Mouse (Mus musculus) MEL (cell line): ENCODE data around the gene Crybg3. TPM values are rescaled to one million over a fixed set of nuclear protein-coding genes. Genes with fewer than 3 reads are reported as not detected.

ENCODE experiments used
- DNase-seq: peaks from one replicate; pipeline ENCODE4 v3.0.0; 2011; ENCODE audit warnings: low read depth, low spot score
- H3K27ac ChIP-seq: 2 replicates; pipeline ENCODE4 v1.5.1; 2012; ENCODE audit warnings: low read depth, mild to moderate bottlenecking, control low read depth, low read length, moderate library complexity; ENCODE audit not compliant: control insufficient read depth
- H3K27me3 ChIP-seq, 2 experiments: fragments of 150-350 bp in 1 of 2; sonication (generic) in 1 of 2; 2 replicates each; pipeline ENCODE4 v1.6.1; 2012; ENCODE audit warnings: low read length in 2 of 2, mild to moderate bottlenecking in 2 of 2, improper control_type of control experiment in 1 of 2, moderate library complexity in 1 of 2; ENCODE audit not compliant: insufficient read depth in 2 of 2, control insufficient read depth in 1 of 2
- H3K36me3 ChIP-seq, 2 experiments: 2 replicates each; pipeline ENCODE4 v1.6.1; 2012 to 2014; ENCODE audit warnings: low read length in 2 of 2, improper control_type of control experiment in 1 of 2, inconsistent platforms in 1 of 2, mild to moderate bottlenecking in 1 of 2; ENCODE audit not compliant: insufficient read depth in 2 of 2, control insufficient read depth in 1 of 2
- H3K4me1 ChIP-seq, 2 experiments: fragments of 150-350 bp in 1 of 2; sonication (generic) in 1 of 2; 2 replicates each; pipeline ENCODE4 v1.6.1; 2012; ENCODE audit warnings: low read length in 2 of 2, improper control_type of control experiment in 1 of 2, mild to moderate bottlenecking in 1 of 2; ENCODE audit not compliant: insufficient read depth in 2 of 2, control insufficient read depth in 1 of 2
- H3K4me3 ChIP-seq, 2 experiments: fragments of 150-350 bp in 1 of 2; sonication (generic) in 1 of 2; 2 replicates each; pipeline ENCODE4 v1.5.1; 2012; ENCODE audit warnings: low read depth in 2 of 2, low read length in 2 of 2, mild to moderate bottlenecking in 2 of 2, moderate library complexity in 2 of 2, control low read depth in 1 of 2, improper control_type of control experiment in 1 of 2; ENCODE audit not compliant: control insufficient read depth in 1 of 2, insufficient read depth in 1 of 2
- H3K79me2 ChIP-seq: 2 replicates; pipeline ENCODE4 v1.6.1; 2012; ENCODE audit warnings: mild to moderate bottlenecking, low read length, moderate library complexity; ENCODE audit not compliant: control insufficient read depth, poor library complexity, insufficient read depth
- H3K9ac ChIP-seq: 2 replicates; pipeline ENCODE4 v1.6.1; 2012; ENCODE audit warnings: low read depth, mild to moderate bottlenecking, control low read depth, low read length, moderate library complexity; ENCODE audit not compliant: control insufficient read depth, poor library complexity, severe bottlenecking
- H3K9me3 ChIP-seq: fragments of 150-350 bp; sonication (generic); replicated peaks from 2 replicates; pipeline ENCODE4 v1.6.1; 2012; ENCODE audit warnings: mild to moderate bottlenecking, low read length, improper control_type of control experiment, moderate library complexity; ENCODE audit not compliant: insufficient read depth
- CHD2 ChIP-seq: IDR thresholded peaks from 2 replicates; pipeline ENCODE4 v1.6.1; 2011; ENCODE audit warnings: low read length, improper control_type of control experiment
- CTCF ChIP-seq, 3 experiments: IDR thresholded peaks in 2 of 3; conservative IDR thresholded peaks in 1 of 3; 2 replicates each; pipeline ENCODE4 v1.5.1; 2011 to 2012; ENCODE audit warnings: low read length in 3 of 3, low read depth in 2 of 3, mild to moderate bottlenecking in 2 of 3, improper control_type of control experiment in 1 of 3, inconsistent platforms in 1 of 3, mixed read lengths in 1 of 3, moderate library complexity in 1 of 3; ENCODE audit not compliant: control insufficient read depth in 1 of 3, insufficient read depth in 1 of 3, poor library complexity in 1 of 3, severe bottlenecking in 1 of 3
- E2F4 ChIP-seq: IDR thresholded peaks from 2 replicates; pipeline ENCODE4 v1.6.1; 2011; ENCODE audit warnings: low read depth, low read length, improper control_type of control experiment, borderline replicate concordance
- ELF1 ChIP-seq: IDR thresholded peaks from 2 replicates; pipeline ENCODE4 v1.6.1; 2014; ENCODE audit warnings: low read depth, mild to moderate bottlenecking, inconsistent platforms, low read length, improper control_type of control experiment, moderate library complexity
- EP300 ChIP-seq, 2 experiments: IDR thresholded peaks; 2 replicates each; pipeline ENCODE4 v1.6.1; 2011; ENCODE audit warnings: improper control_type of control experiment in 2 of 2, low read length in 2 of 2, low read depth in 1 of 2, mild to moderate bottlenecking in 1 of 2
- ETS1 ChIP-seq: IDR thresholded peaks from 2 replicates; pipeline ENCODE4 v1.6.1; 2012; ENCODE audit warnings: low read depth, mild to moderate bottlenecking, inconsistent platforms, low read length, improper control_type of control experiment, moderate library complexity
- GATA1 ChIP-seq: IDR thresholded peaks from 2 replicates; pipeline ENCODE4 v1.6.1; 2011; ENCODE audit warnings: low read depth, low read length, improper control_type of control experiment
- JUND ChIP-seq: IDR thresholded peaks from 2 replicates; pipeline ENCODE4 v1.6.1; 2011; ENCODE audit warnings: low read depth, mild to moderate bottlenecking, improper control_type of control experiment, low read length
- KAT2A ChIP-seq: conservative IDR thresholded peaks from 2 replicates; pipeline ENCODE4 v1.6.1; 2012; ENCODE audit warnings: low read depth, low read length, improper control_type of control experiment, inconsistent platforms
- MAX ChIP-seq: IDR thresholded peaks from 2 replicates; pipeline ENCODE4 v1.6.1; 2011; ENCODE audit warnings: low read length, improper control_type of control experiment
- MEF2A ChIP-seq: IDR thresholded peaks from 2 replicates; pipeline ENCODE4 v1.6.1; 2014; ENCODE audit warnings: low read depth, mild to moderate bottlenecking, inconsistent platforms, low read length, improper control_type of control experiment; ENCODE audit not compliant: poor library complexity, insufficient replicate concordance, severe bottlenecking; ENCODE audit errors: extremely low read depth
- MXI1 ChIP-seq: IDR thresholded peaks from 2 replicates; pipeline ENCODE4 v1.6.1; 2011; ENCODE audit warnings: mild to moderate bottlenecking, low read depth, low read length, improper control_type of control experiment
- MYB ChIP-seq: IDR thresholded peaks from 2 replicates; pipeline ENCODE4 v1.6.1; 2011; ENCODE audit warnings: mild to moderate bottlenecking, low read depth, low read length, improper control_type of control experiment
- NELFE ChIP-seq: IDR thresholded peaks from 2 replicates; pipeline ENCODE4 v1.6.1; 2011; ENCODE audit warnings: low read depth, low read length, improper control_type of control experiment
- NRF1 ChIP-seq: IDR thresholded peaks from 2 replicates; pipeline ENCODE4 v1.6.1; 2014; ENCODE audit warnings: low read depth, mild to moderate bottlenecking, inconsistent platforms, low read length, improper control_type of control experiment, moderate library complexity; ENCODE audit not compliant: poor library complexity, insufficient read depth, severe bottlenecking
- POLR2A ChIP-seq, 2 experiments: IDR thresholded peaks; 2 replicates each; pipeline ENCODE4 v1.6.1; 2011 to 2012; ENCODE audit warnings: low read length in 2 of 2, mild to moderate bottlenecking in 2 of 2, control low read depth in 1 of 2, improper control_type of control experiment in 1 of 2, low read depth in 1 of 2, moderate library complexity in 1 of 2; ENCODE audit not compliant: control insufficient read depth in 1 of 2, insufficient read depth in 1 of 2, poor library complexity in 1 of 2
- RCOR1 ChIP-seq: IDR thresholded peaks from 2 replicates; pipeline ENCODE4 v1.6.1; 2012; ENCODE audit warnings: low read depth, mild to moderate bottlenecking, inconsistent platforms, low read length, improper control_type of control experiment
- SIN3A ChIP-seq: IDR thresholded peaks from 2 replicates; pipeline ENCODE4 v1.6.1; 2012; ENCODE audit warnings: low read length, improper control_type of control experiment, inconsistent platforms
- TAL1 ChIP-seq: IDR thresholded peaks from 2 replicates; pipeline ENCODE4 v1.6.1; 2012; ENCODE audit warnings: mild to moderate bottlenecking, inconsistent platforms, low read length, moderate library complexity, mixed read lengths
- TBP ChIP-seq: IDR thresholded peaks from 2 replicates; pipeline ENCODE4 v1.8.0; 2011; ENCODE audit warnings: low read depth, low read length, improper control_type of control experiment
- TCF12 ChIP-seq: IDR thresholded peaks from 2 replicates; pipeline ENCODE4 v1.6.1; 2014; ENCODE audit warnings: low read depth, mild to moderate bottlenecking, inconsistent platforms, low read length, improper control_type of control experiment, moderate library complexity
- UBTF ChIP-seq: IDR thresholded peaks from 2 replicates; pipeline ENCODE4 v1.6.1; 2012; ENCODE audit warnings: low read depth, mild to moderate bottlenecking, inconsistent platforms, low read length, improper control_type of control experiment, moderate library complexity, borderline replicate concordance; ENCODE audit not compliant: insufficient read depth
- USF2 ChIP-seq, 2 experiments: IDR thresholded peaks; 2 replicates each; pipeline ENCODE4 v1.6.1; 2011 to 2012; ENCODE audit warnings: improper control_type of control experiment in 2 of 2, low read length in 2 of 2, borderline replicate concordance in 1 of 2, inconsistent platforms in 1 of 2, low read depth in 1 of 2, mild to moderate bottlenecking in 1 of 2; ENCODE audit not compliant: insufficient read depth in 1 of 2
- ZC3H11A ChIP-seq: IDR thresholded peaks from 2 replicates; pipeline ENCODE4 v1.6.1; 2012; ENCODE audit warnings: low read depth, mild to moderate bottlenecking, inconsistent platforms, low read length, improper control_type of control experiment
- ZKSCAN1 ChIP-seq: IDR thresholded peaks from 2 replicates; pipeline ENCODE4 v1.6.1; 2012; ENCODE audit warnings: low read depth, mild to moderate bottlenecking, inconsistent platforms, low read length, improper control_type of control experiment, moderate library complexity
- ZMIZ1 ChIP-seq: IDR thresholded peaks from 2 replicates; pipeline ENCODE4 v1.6.1; 2012; ENCODE audit warnings: low read depth, mild to moderate bottlenecking, inconsistent platforms, low read length, improper control_type of control experiment, moderate library complexity
- polyA plus RNA-seq, 2 experiments: library from polyadenylated mRNA; stranded (reverse) in 1 of 2; unstranded in 1 of 2; fragments of >175 nt in 1 of 2; fragments of >200 nt in 1 of 2; gene quantifications; 2 replicates each; pipeline versions ENCODE4 v1.2.1 to v1.2.4; 2012; ENCODE audit warnings: low replicate concordance in 2 of 2, low read depth in 1 of 2; ENCODE audit not compliant: insufficient read length in 2 of 2, insufficient read depth in 1 of 2, missing spikeins in 1 of 2
- total RNA-seq: library from RNA; depleted of rRNA; stranded (reverse); fragments of 300-350 nt; gene quantifications from 2 replicates; pipeline ENCODE4 v1.2.3, GENCODE M21; 2012

The Crybg3 gene
- total and polyA plus RNA-seq, 3 experiments, result 0.63 to 0.73 TPM; not detected in 1

GRCm38 (mm10) chr16:59558916-59559299, 41.9 kb downstream of the Crybg3 start:
- H3K36me3 ChIP-seq, result no peaks in the 10 kb centered on the region
- TF ChIP-seq USF2 (IDR thresholded peaks at IDR 0.05; ENCODE audit: borderline replicate concordance in 1 of 2, insufficient read depth in 1 of 2, low read depth in 1 of 2, low read length in 2 of 2) (no peak), EP300 (IDR thresholded peaks at IDR 0.05; ENCODE audit: low read depth in 1 of 2, low read length in 2 of 2) (no peak), CHD2 (no peak), KAT2A (no peak), ZKSCAN1 (no peak), MXI1 (no peak), JUND (no peak), MYB (no peak), CTCF (IDR thresholded peaks at IDR 0.05 in 2 of 3, conservative IDR thresholded peaks at IDR 0.05 in 1 of 3; ENCODE audit: control insufficient read depth in 1 of 3, insufficient read depth in 1 of 3, low read depth in 2 of 3, low read length in 3 of 3, poor library complexity in 1 of 3, severe bottlenecking in 1 of 3) (no peak), ZMIZ1 (no peak), NELFE (no peak), UBTF (no peak), SIN3A (no peak), POLR2A (IDR thresholded peaks at IDR 0.05; ENCODE audit: control insufficient read depth in 1 of 2, insufficient read depth in 1 of 2, low read depth in 1 of 2, low read length in 2 of 2, poor library complexity in 1 of 2) (no peak), RCOR1 (no peak), ZC3H11A (no peak), E2F4 (no peak), TBP (no peak), NRF1 (no peak), MAX (no peak)
- H3K27me3 ChIP-seq, result no peaks in the 10 kb centered on the region; a peak in 2 of 4 replicates
- no peaks in the 10 kb centered on the region for H3K4me1 ChIP-seq
- no peak overlapping the region for H3K9ac ChIP-seq
- H3K4me3 ChIP-seq, result no peak overlapping the region
- no peak overlapping the region for H3K27ac ChIP-seq
- H3K9me3 ChIP-seq, result no peaks in the 10 kb centered on the region
- DNase-seq, result no peak
- H3K79me2 ChIP-seq, result no peaks in the 10 kb centered on the region

GRCm38 (mm10) chr16:59553490-59554161, 47.2 kb downstream of the Crybg3 start:
- H3K36me3 ChIP-seq, result no peaks in the 10 kb centered on the region
- no peaks in the 10 kb centered on the region for H3K4me1 ChIP-seq
- TF ChIP-seq CTCF (IDR thresholded peaks at IDR 0.05 in 2 of 3, conservative IDR thresholded peaks at IDR 0.05 in 1 of 3; ENCODE audit: control insufficient read depth in 1 of 3, insufficient read depth in 1 of 3, low read depth in 2 of 3, low read length in 3 of 3, poor library complexity in 1 of 3, severe bottlenecking in 1 of 3), result no peak
- TF ChIP-seq POLR2A (IDR thresholded peaks at IDR 0.05; ENCODE audit: control insufficient read depth in 1 of 2, insufficient read depth in 1 of 2, low read depth in 1 of 2, low read length in 2 of 2, poor library complexity in 1 of 2), result no peak
- no peak for TF ChIP-seq MEF2A
- TF ChIP-seq JUND, result no peak
- TF ChIP-seq TCF12, result no peak
- no peak for TF ChIP-seq EP300 (IDR thresholded peaks at IDR 0.05; ENCODE audit: low read depth in 1 of 2, low read length in 2 of 2)
- no peak for TF ChIP-seq ZKSCAN1
- no peak for TF ChIP-seq GATA1
- no peak for TF ChIP-seq ETS1
- no peak for TF ChIP-seq NELFE
- TF ChIP-seq ELF1, result no peak
- no peak for TF ChIP-seq TAL1

More at GRCm38 (mm10) chr16:59553490-59554161, 47.2 kb downstream of the Crybg3 start:
- H3K9me3 ChIP-seq, result no peaks in the 10 kb centered on the region
- no peak for DNase-seq
- no peaks in the 10 kb centered on the region for H3K79me2 ChIP-seq
- H3K27me3 ChIP-seq, result no peaks in the 10 kb centered on the region; a peak in 1 of 4 replicates
- H3K4me3 ChIP-seq, result no peak overlapping the region
- H3K9ac ChIP-seq, result no peak overlapping the region
- no peak overlapping the region for H3K27ac ChIP-seq
